Mouse (Mus musculus) limb, embryonic 10.5 days (tissue): ENCODE data around the gene Zbtb38. TPM values are rescaled to one million over a fixed set of nuclear protein-coding genes. Genes with fewer than 3 reads are reported as not detected.

ENCODE experiments used
- DNase-seq: peaks from one replicate; pipeline ENCODE4 v3.0.0-alpha.2; 2017; ENCODE audit warnings: low spot score
- H3K27ac ChIP-seq: fragments of 300-500 bp; sonication (generic); 2 replicates; pipeline ENCODE4 v1.5.1; 2016; ENCODE audit warnings: mild to moderate bottlenecking
- H3K27me3 ChIP-seq: fragments of 300-500 bp; sonication (generic); 2 replicates; pipeline ENCODE4 v1.6.1; 2016; ENCODE audit warnings: low read depth, mild to moderate bottlenecking; ENCODE audit not compliant: poor library complexity, severe bottlenecking
- H3K36me3 ChIP-seq: fragments of 300-500 bp; sonication (generic); 2 replicates; pipeline ENCODE4 v1.6.1; 2016; ENCODE audit warnings: mild to moderate bottlenecking, moderate library complexity
- H3K4me1 ChIP-seq: fragments of 300-500 bp; sonication (generic); 2 replicates; pipeline ENCODE4 v1.6.1; 2016
- H3K4me3 ChIP-seq: fragments of 300-500 bp; sonication (generic); 2 replicates; pipeline ENCODE4 v1.5.1; 2016; ENCODE audit warnings: mild to moderate bottlenecking, moderate library complexity
- H3K9me3 ChIP-seq: fragments of 300-500 bp; sonication (generic); replicated peaks from 2 replicates; pipeline ENCODE4 v1.6.1; 2016; ENCODE audit warnings: mild to moderate bottlenecking
- WGBS: fragments of 180-500 bp; shearing (Covaris S2); methylation state at CpG from one replicate; pipeline ENCODE4 v1.1.7; 2016; 5-methylcytosine and 5-hydroxymethylcytosine counted together
- polyA plus RNA-seq: library from polyadenylated mRNA; unstranded; fragments of >200 nt; fragmentation: Nextera tagmentation; extraction: Ambion mirVana; gene quantifications from 2 replicates; pipeline ENCODE4 v1.2.1, GENCODE M21; 2016

Zbtb38 gene
- polyA plus RNA-seq, 1 experiment from 2014 or later: 8.1 TPM

DNA sequence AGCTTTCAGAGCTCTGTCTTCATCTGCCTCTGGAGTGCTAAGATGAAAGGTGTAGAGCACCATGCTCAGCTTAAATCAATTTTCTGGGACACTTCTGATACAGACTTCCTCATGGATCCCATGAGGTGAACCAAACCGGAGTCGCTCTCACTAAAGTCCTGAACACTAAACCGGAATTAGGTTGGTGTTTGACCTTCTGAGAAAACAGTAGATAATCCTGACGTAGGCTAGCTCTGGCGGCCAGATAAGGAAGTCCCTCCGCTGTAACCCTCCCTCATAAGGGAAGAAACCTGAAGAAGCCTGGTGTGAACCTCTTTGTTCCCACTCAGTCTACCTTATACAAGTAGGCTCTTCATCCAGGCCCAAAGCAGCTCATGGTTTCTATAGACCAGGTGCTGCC lies 29.0 kb downstream of the Zbtb38 start:
- H3K9me3 ChIP-seq: no peaks in the 10 kb centered on the region
- 92% methylated on average over 6 of the region's 6 CpGs for WGBS
- H3K36me3 ChIP-seq: no peaks in the 10 kb centered on the region
- no peak overlapping the region for H3K27ac ChIP-seq
- H3K4me3 ChIP-seq: no peak overlapping the region
- H3K27me3 ChIP-seq: no peaks in the 10 kb centered on the region
- no peak for DNase-seq
- peaks cover 52% of the 10 kb centered on the region for H3K4me1 ChIP-seq

DNA sequence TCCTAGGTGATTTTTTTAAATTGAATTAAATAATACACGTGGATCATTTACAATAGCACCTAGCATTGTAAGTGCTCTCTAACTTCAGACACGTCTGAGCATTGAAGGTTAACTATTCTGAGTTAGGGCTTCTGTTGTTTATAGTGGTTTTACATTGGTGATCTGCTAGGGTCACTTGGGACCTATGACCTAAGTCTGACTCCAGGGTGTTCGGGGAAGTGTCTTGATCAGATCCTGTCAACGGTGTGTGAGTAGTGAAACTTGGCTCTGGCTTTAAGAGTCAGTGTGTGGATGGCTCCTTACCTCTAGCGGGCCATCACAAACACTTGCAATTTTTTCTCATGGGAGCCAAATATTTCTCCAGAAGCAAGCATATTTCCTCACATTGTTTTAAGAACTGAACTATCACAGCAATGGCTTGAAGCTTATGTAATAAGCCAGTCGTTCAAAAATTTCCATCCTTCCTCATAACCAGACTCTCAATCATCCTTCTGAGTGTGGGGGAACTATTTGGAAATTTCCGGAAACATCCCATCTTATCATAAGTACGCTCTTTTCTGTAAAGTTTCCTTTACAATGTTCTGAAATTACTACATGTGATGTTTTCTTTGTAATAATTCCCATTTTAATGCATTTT lies 31.4 kb downstream of the Zbtb38 start:
- Histone ChIP-seq H3K27me3 (no peaks in the 10 kb centered on the region), H3K27ac (no peak overlapping the region), H3K36me3 (0 out of 2 replicates have a peak, but pooled peaks cover 2% of the 10 kb centered on the region), H3K4me1 (peaks cover 45% of the 10 kb centered on the region), H3K9me3 (no peaks in the 10 kb centered on the region), H3K4me3 (no peak overlapping the region)
- WGBS: 86% methylated on average over 8 of the region's 8 CpGs
- DNase-seq: no peak

- Histone ChIP-seq H3K27ac (no peak overlapping the region), H3K9me3 (no peaks in the 10 kb centered on the region), H3K27me3 (no peaks in the 10 kb centered on the region), H3K4me1 (peaks cover 45% of the 10 kb centered on the region), H3K4me3 (peak overlapping the region; percentile 84; the same call in 1 of the 2 replicates), H3K36me3 (0 out of 2 replicates have a peak, but pooled peaks cover 2% of the 10 kb centered on the region)
- no peak for DNase-seq
- 75% methylated on average over 11 of the region's 11 CpGs for WGBS
Observed at GRCm38 (mm10) chr9:96720510-96721162, 32.0 kb downstream of the Zbtb38 start.

DNA sequence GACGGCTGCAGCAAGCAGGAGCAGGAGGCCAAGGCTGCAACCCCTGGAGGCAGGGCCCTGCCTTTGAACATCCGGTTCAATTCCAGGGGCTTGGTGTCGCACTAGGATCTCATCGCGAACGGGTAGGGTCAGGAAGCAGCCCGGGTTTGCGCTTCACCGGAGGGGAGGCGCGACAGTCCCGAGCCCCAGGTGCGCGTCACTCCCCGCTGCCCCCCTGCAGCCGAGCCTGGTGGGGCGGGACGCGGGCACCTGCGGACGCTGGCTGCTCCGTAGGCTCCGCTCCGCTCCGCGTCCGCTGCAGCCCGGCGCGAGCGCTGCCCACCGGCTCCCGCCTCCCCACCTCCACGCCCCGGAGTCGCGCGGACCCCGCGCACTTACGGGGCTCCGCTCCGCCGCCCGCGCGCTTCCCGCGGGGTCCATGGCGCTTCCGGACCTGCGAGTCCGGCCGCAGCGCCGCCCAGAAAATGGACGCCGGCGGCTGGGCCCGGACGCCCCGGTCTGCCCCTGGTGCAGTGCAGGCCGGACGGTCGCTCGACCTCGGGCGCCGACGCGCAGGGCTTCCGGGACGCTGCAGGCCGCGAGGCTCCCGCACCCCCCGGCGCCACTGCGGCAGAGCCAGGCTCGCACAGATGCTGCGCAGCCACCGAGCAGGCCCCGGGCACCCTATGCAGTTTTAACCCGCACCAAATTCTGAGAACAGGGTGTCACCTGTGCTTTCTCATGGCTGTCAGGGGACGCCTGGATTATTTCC lies 33.0 kb downstream of the Zbtb38 start:
- Histone ChIP-seq H3K27me3 (no peaks in the 10 kb centered on the region), H3K4me1 (peaks cover 42% of the 10 kb centered on the region), H3K36me3 (0 out of 2 replicates have a peak, but pooled peaks cover 2% of the 10 kb centered on the region), H3K4me3 (peak overlapping the region; percentile 84), H3K27ac (peak overlapping the region; percentile 99), H3K9me3 (no peaks in the 10 kb centered on the region)
- DNase-seq: peak; percentile 81
- under 1% methylated on average over 85 of the region's 85 CpGs for WGBS

DNA sequence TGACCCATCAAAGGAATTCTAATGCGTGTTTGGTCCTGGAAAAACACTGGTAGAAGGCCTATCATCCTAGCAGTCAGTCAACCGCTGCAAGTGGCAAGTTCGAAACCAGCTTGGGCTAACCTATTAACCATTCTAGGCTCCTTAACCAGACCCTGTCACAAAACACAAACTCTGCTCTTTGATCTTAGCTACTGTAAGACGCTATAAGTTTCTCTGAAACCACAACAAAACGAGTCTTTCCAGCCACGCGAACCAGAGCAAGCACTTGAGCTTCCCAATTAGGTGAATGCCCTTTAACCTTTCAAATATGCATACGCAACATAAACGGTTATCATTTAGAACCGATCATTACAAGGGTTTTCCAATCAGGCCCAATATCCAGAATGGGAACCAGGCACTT lies 33.7 kb downstream of the Zbtb38 start:
- Histone ChIP-seq H3K36me3 (0 out of 2 replicates have a peak, but pooled peaks cover 2% of the 10 kb centered on the region), H3K27ac (peak overlapping the region; percentile 99), H3K9me3 (no peaks in the 10 kb centered on the region), H3K4me3 (peak overlapping the region; percentile 84), H3K4me1 (peaks cover 45% of the 10 kb centered on the region), H3K27me3 (no peaks in the 10 kb centered on the region)
- no peak for DNase-seq
- WGBS: 59% methylated on average over 10 of the region's 10 CpGs

DNA sequence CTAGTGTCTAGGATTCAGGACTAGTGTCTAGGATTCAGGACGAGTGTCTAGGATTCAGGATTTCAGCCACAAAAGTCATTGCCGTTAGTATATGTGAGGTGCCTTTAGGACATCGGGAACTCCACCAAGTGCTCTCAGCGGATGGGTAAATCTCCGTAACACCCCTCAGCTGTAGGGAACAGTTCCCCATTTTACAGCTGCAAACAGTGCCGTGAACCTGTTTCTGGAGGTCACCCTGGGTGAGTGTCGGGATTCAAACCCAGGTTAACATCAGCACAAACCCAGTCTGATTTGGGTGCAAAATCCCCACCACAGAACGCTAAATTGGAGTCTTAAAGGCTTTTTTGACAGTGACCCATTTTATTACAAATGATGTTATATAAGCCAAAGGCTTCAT lies 34.2 kb downstream of the Zbtb38 start:
- 96% methylated on average over 8 of the region's 8 CpGs for WGBS
- Histone ChIP-seq H3K4me1 (peaks cover 45% of the 10 kb centered on the region), H3K4me3 (no peak overlapping the region), H3K27me3 (no peaks in the 10 kb centered on the region), H3K9me3 (no peaks in the 10 kb centered on the region), H3K36me3 (0 out of 2 replicates have a peak, but pooled peaks cover 2% of the 10 kb centered on the region), H3K27ac (no peak overlapping the region)
- DNase-seq: no peak

GRCm38 (mm10) chr9:96717698-96718401 lies 34.8 kb downstream of the Zbtb38 start:
- no peaks in the 10 kb centered on the region for H3K9me3 ChIP-seq
- DNase-seq: no peak
- H3K27me3 ChIP-seq: no peaks in the 10 kb centered on the region
- 0 out of 2 replicates have a peak, but pooled peaks cover 2% of the 10 kb centered on the region for H3K36me3 ChIP-seq
- H3K4me3 ChIP-seq: no peak overlapping the region
- H3K4me1 ChIP-seq: peaks cover 45% of the 10 kb centered on the region
- H3K27ac ChIP-seq: no peak overlapping the region
- 94% methylated on average over 16 of the region's 16 CpGs for WGBS

DNA sequence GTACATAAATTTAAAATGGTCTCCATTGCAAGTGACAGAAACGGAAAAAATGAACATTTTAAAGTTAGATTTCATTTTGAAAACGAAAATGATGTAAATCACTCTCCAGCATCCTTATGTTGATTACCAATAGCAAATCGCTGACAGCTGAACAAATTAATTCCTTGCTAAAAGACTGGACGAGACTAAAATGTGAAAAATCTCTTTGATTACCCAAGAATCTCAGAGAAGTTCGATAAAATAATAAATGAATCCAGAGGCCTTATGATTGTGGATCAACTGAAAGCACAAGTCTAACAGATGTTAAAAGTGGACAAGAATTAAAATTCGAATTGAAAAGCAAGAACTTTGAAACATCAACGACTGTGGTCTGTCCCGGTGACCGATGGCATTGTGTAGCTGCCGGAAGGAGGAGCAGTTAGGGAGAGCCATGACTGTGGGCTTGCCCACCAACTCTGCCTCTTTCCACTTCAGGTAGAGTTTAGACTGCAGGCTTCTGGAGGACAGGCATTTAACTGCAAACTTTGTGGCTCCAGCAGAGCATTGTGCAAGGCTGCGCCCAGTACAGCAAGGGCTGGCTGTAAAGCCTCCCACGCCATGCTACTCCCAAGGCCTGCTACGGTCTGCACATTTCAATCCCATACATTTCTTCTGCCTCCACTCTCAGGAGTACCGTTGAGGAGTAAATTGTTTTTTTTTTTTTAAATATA lies 35.7 kb downstream of the Zbtb38 start:
- Histone ChIP-seq H3K4me1 (peaks cover 45% of the 10 kb centered on the region), H3K4me3 (no peak overlapping the region), H3K9me3 (no peaks in the 10 kb centered on the region), H3K27me3 (no peaks in the 10 kb centered on the region), H3K36me3 (0 out of 2 replicates have a peak, but pooled peaks cover 2% of the 10 kb centered on the region), H3K27ac (no peak overlapping the region)
- no peak for DNase-seq
- 91% methylated on average over 14 of the region's 14 CpGs for WGBS

- DNase-seq: no peak
- WGBS: 85% methylated on average over 10 of the region's 10 CpGs
- peaks cover 45% of the 10 kb centered on the region for H3K4me1 ChIP-seq
- 0 out of 2 replicates have a peak, but pooled peaks cover 2% of the 10 kb centered on the region for H3K36me3 ChIP-seq
- no peak overlapping the region for H3K27ac ChIP-seq
- H3K27me3 ChIP-seq: no peaks in the 10 kb centered on the region
- no peak overlapping the region for H3K4me3 ChIP-seq
- no peaks in the 10 kb centered on the region for H3K9me3 ChIP-seq
Observed at GRCm38 (mm10) chr9:96716136-96716535, 36.5 kb downstream of the Zbtb38 start.

DNA sequence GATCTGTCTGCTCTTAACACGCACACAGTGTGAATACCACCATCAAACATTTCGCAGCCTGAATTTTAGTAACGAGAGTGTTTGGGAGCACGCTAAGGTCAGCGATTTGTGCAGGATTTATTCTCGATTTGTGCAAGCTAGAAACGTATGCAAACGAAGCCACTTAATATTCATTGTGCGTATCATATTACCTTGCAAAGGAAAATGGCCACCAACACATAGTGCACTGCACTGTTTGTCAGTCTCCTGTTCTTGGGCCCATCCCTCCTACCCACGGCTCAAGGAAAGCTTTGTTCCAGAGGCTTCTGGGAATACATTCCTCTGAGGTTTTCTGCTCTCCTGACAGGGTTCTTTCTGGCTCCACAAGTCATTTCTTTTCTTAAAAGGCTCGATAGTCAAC lies 37.5 kb downstream of the Zbtb38 start:
- WGBS: 86% methylated on average over 11 of the region's 11 CpGs

DNA sequence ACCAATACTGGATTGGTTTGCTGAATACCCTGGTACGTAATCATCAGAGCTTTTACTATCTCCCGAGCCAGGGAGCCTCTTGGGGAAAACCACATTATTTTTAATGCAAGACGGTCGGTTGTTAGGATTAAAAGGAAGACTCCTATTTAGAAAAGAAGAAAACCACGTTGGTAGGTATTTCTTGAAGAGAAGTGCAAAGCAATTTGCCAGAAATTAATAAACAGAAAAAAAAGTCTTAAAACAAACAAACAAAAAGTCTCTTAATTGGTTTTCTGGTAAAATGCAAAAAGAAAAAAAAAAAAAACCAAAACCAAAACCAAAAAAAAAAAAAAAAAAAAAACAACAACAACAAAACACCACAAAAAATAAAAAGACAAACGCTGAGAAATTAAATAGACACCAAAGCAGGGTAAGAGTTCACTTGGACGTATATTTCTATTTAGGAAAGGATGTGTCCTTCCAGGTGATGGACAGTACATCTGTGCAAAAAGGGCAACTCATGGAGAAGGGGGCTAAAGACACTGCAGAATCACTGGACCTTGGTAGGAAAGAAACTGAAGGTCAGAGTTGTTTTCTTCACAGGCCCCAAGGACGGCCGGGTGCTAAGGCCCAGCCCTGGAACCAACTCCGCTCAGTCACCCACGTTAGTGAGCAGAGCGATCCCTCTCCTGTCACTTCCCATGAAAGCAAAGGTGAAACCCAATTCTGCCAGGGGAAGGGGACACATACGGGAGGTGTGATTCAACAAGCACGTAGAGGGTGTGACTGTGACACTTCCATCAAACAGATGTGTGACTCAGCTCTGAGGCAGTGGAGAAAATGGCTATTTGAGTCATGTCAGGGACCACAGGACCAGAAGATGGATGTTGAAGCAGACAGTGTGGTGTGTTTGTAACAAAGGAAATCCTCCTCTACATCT lies 38.9 kb downstream of the Zbtb38 start:
- Histone ChIP-seq H3K4me1 (peaks cover 29% of the 10 kb centered on the region), H3K4me3 (no peak overlapping the region), H3K36me3 (0 out of 2 replicates have a peak, but pooled peaks cover 2% of the 10 kb centered on the region), H3K27ac (0 out of 2 replicates have a peak overlapping the region, but pooled peaks have one; percentile 56), H3K9me3 (no peaks in the 10 kb centered on the region), H3K27me3 (no peaks in the 10 kb centered on the region)
- DNase-seq: no peak
- 66% methylated on average over 14 of the region's 14 CpGs for WGBS

More for the DNA sequence above, 37.5 kb downstream of the Zbtb38 start:
- Histone ChIP-seq H3K27me3 (no peaks in the 10 kb centered on the region), H3K4me1 (peaks cover 36% of the 10 kb centered on the region), H3K4me3 (no peak overlapping the region), H3K36me3 (0 out of 2 replicates have a peak, but pooled peaks cover 2% of the 10 kb centered on the region), H3K27ac (no peak overlapping the region), H3K9me3 (no peaks in the 10 kb centered on the region)
- DNase-seq: no peak
